Mouse (Mus musculus): ENCODE data around the gene Nat8f6. TPM values are rescaled to one million over a fixed set of nuclear protein-coding genes. Genes with fewer than 3 reads are reported as not detected.
"Not testable (repeated sequence)": the region's sequence is repeated elsewhere in the genome, so short reads cannot be mapped to it uniquely, and the experiment has no call there.

The Nat8f6 gene
- total RNA-seq, 1 experiment from 2014 or later = not detected

- ATAC-seq (ENCODE audit: extremely low read depth, insufficient number of reproducible peaks, low FRiP score, poor library complexity, severe bottlenecking) = no peak
These were observed 17.9 kb upstream of the Nat8f6 start for GRCm38 (mm10) chr6:85838674-85839073.

- not testable (repeated sequence) for ATAC-seq (ENCODE audit: extremely low read depth, insufficient number of reproducible peaks, low FRiP score, poor library complexity, severe bottlenecking)
These were observed 16.6 kb upstream of the Nat8f6 start for GRCm38 (mm10) chr6:85837307-85837706.

- not testable (repeated sequence) for ATAC-seq (ENCODE audit: extremely low read depth, insufficient number of reproducible peaks, low FRiP score, poor library complexity, severe bottlenecking)
These were observed 16.1 kb upstream of the Nat8f6 start for GRCm38 (mm10) chr6:85836827-85837226.

GRCm38 (mm10) chr6:85836098-85836497 is 15.3 kb upstream of the Nat8f6 start:
- ATAC-seq (ENCODE audit: extremely low read depth, insufficient number of reproducible peaks, low FRiP score, poor library complexity, severe bottlenecking) = not testable (repeated sequence)

GRCm38 (mm10) chr6:85835104-85835503 is 14.3 kb upstream of the Nat8f6 start:
- ATAC-seq (ENCODE audit: extremely low read depth, insufficient number of reproducible peaks, low FRiP score, poor library complexity, severe bottlenecking) = not testable (repeated sequence)

- ATAC-seq (ENCODE audit: extremely low read depth, insufficient number of reproducible peaks, low FRiP score, poor library complexity, severe bottlenecking) = not testable (repeated sequence)
These were observed 13.8 kb upstream of the Nat8f6 start for GRCm38 (mm10) chr6:85834504-85835100.

- no peak for ATAC-seq (ENCODE audit: extremely low read depth, insufficient number of reproducible peaks, low FRiP score, poor library complexity, severe bottlenecking)
These were observed 11.1 kb upstream of the Nat8f6 start, which contains the start of gene Nat8 for GRCm38 (mm10) chr6:85831796-85832321. Gene Nat8, minus strand, starts transcription at chr6:85832082.

GRCm38 (mm10) chr6:85829462-85829861 is 8.7 kb upstream of the Nat8f6 start:
- no peak for ATAC-seq (ENCODE audit: extremely low read depth, insufficient number of reproducible peaks, low FRiP score, poor library complexity, severe bottlenecking)

- no peak for ATAC-seq (ENCODE audit: extremely low read depth, insufficient number of reproducible peaks, low FRiP score, poor library complexity, severe bottlenecking)
These were observed 5.1 kb upstream of the Nat8f6 start for GRCm38 (mm10) chr6:85825886-85826285.

- ATAC-seq (ENCODE audit: extremely low read depth, insufficient number of reproducible peaks, low FRiP score, poor library complexity, severe bottlenecking) = no peak
These were observed 2.8 kb upstream of the Nat8f6 start for GRCm38 (mm10) chr6:85823382-85824090.

GRCm38 (mm10) chr6:85822286-85822685 is 1.5 kb upstream of the Nat8f6 start:
- no peak for ATAC-seq (ENCODE audit: extremely low read depth, insufficient number of reproducible peaks, low FRiP score, poor library complexity, severe bottlenecking)

GRCm38 (mm10) chr6:85818338-85818737 is 2.4 kb downstream of the Nat8f6 start:
- ATAC-seq (ENCODE audit: extremely low read depth, insufficient number of reproducible peaks, low FRiP score, poor library complexity, severe bottlenecking) = no peak

GRCm38 (mm10) chr6:85813339-85813738 is 7.4 kb downstream of the Nat8f6 start:
- no peak for ATAC-seq (ENCODE audit: extremely low read depth, insufficient number of reproducible peaks, low FRiP score, poor library complexity, severe bottlenecking)

GRCm38 (mm10) chr6:85810942-85811537 is 9.7 kb downstream of the Nat8f6 start:
- ATAC-seq (ENCODE audit: extremely low read depth, insufficient number of reproducible peaks, low FRiP score, poor library complexity, severe bottlenecking) = not testable (repeated sequence)

GRCm38 (mm10) chr6:85810514-85810913 is 10.2 kb downstream of the Nat8f6 start:
- not testable (repeated sequence) for ATAC-seq (ENCODE audit: extremely low read depth, insufficient number of reproducible peaks, low FRiP score, poor library complexity, severe bottlenecking)

GRCm38 (mm10) chr6:85809784-85810183 is 11.0 kb downstream of the Nat8f6 start:
- not testable (repeated sequence) for ATAC-seq (ENCODE audit: extremely low read depth, insufficient number of reproducible peaks, low FRiP score, poor library complexity, severe bottlenecking)

GRCm38 (mm10) chr6:85803180-85803579 is 17.6 kb downstream of the Nat8f6 start:
- ATAC-seq (ENCODE audit: extremely low read depth, insufficient number of reproducible peaks, low FRiP score, poor library complexity, severe bottlenecking) = not testable (repeated sequence)

- not testable (repeated sequence) for ATAC-seq (ENCODE audit: extremely low read depth, insufficient number of reproducible peaks, low FRiP score, poor library complexity, severe bottlenecking)
These were observed 55.2 kb downstream of the Nat8f6 start, which contains the start of gene Nat8f3 for GRCm38 (mm10) chr6:85765532-85765931. Gene Nat8f3, minus strand, starts transcription at chr6:85765754.

GRCm38 (mm10) chr6:85763127-85764070 is 57.4 kb downstream of the Nat8f6 start:
- ATAC-seq (ENCODE audit: extremely low read depth, insufficient number of reproducible peaks, low FRiP score, poor library complexity, severe bottlenecking) = not testable (repeated sequence)
